Mouse (Mus musculus) spleen, adult 2 months (tissue): ENCODE results near the gene Ptdss2.

Experiments
- CTCF ChIP-seq: fragments of 200-500 bp; IDR thresholded peaks from 2 replicates; pipeline ENCODE4 v1.5.1; 2011; ENCODE audit warnings: mild to moderate bottlenecking, inconsistent platforms; ENCODE audit not compliant: insufficient read depth, insufficient read length, insufficient replicate concordance; ENCODE audit errors: extremely low read depth
- POLR2A ChIP-seq: fragments of 200-500 bp; IDR thresholded peaks from 2 replicates; pipeline ENCODE4 v1.6.1; 2011; ENCODE audit warnings: low read depth, low read length, inconsistent platforms

DNA sequence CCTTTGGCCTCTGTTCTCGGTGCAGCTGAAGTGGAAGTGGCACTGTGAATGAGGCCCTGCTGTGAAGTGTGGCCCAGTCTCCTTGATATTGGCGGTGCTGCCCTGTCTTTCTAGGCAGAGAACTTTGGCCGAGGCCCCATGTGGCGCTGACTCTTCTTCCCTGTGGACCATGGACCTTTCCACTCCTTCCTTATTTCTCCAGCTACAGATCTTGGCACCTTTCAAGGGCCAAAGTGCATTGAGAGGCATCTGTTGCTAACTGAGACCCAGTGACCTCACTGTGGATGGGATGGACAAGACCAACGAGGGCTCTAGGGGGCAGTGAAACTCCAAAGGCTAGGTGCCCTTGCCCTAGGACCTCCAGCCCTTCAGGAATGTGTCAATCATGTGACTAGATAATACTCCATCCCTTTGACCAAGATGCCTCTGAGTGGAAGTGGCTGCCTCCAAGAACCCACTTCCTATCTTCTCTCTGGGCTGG, 1.1 kb upstream of the Ptdss2 start:
- TF ChIP-seq POLR2A, result no peak
- TF ChIP-seq CTCF, result no peak
